Mouse (Mus musculus) G1E (cell line): ENCODE measurements at regions not wholly inside any gene's neighbourhood (a gene's known extent, or its start where the extent isn't known, plus 50 kb on each side); places are given as distances from the start of the nearest gene placed in this dataset.

Source experiments
- CTCF ChIP-seq: IDR thresholded peaks from 2 replicates; pipeline ENCODE4 v1.5.1; 2012; ENCODE audit warnings: low read depth, low read length, inconsistent platforms, mixed read lengths
- GATA1 ChIP-seq: IDR thresholded peaks from 2 replicates; pipeline ENCODE4 v1.6.1; 2012; ENCODE audit warnings: borderline replicate concordance, low read length, inconsistent platforms, mixed read lengths

DNA sequence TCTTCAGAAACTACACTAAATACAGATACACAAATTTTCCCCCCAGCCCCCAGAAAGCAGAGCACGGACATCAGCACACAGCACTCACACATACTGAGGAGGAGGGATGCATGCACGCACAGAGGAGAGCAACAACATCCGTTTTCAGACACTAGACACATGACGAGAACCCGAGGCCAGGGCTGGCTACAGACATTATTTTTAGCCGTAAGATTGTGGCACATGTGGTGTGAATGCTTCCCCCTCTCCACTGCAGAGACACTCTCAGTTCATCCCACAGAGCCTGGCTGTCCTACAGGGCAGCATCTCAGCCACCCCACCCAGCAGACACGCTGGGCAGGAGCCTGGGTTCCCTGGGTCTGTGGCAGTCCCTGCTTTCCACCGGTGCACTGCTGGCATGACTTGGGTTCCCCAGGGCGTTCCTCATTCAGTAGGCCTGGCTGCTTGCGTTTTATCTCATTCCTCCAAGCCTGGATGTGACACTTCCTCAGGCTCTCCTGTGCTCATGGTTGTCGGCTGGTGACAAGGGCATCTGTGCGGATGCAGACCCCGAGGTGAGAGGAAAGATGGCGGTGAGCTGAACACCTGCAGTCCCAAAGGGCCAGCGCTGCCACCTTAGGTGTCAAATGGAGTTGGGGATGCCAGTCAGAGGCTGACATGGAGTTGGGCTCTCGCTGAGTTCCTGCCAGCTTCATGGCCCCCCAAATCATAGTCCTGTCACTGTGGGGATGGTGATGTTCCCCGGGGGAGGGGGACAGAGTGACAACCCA, 247.1 kb upstream of the Myt1l start:
- TF ChIP-seq CTCF (no peak), GATA1 (no peak)
